Mouse (Mus musculus): ENCODE measurements around the gene Svs3a.
"Not testable (repeated sequence)": the region's sequence is repeated elsewhere in the genome, so short reads cannot be mapped to it uniquely, and the experiment has no call there.

The Svs3a gene

DNA sequence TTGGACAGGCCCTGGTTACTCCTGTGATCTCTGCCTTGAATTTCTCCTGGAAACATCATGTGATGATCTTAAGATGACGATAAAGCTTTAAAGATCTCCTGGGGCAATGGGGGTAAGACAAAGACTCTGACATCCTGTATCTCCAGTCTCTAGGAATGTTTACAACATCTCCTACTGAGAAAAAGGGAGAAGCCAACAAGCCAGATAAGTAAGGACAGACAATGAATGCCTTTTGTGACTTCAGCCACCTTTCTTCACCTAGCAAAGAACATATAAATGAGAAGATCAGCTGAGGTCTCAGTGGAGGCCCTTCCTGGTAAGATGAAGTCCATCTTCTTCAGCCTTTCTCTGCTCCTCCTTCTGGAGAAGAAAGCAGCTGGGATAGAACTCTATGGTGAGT lies at the start of gene Svs3a:
Gene Svs3a (plus strand): TSS at position 301 of the 400 bp plus-strand sequence.
- DNase-seq (ENCODE audit: low spot score in 2 of 2): not testable (repeated sequence)

DNA sequence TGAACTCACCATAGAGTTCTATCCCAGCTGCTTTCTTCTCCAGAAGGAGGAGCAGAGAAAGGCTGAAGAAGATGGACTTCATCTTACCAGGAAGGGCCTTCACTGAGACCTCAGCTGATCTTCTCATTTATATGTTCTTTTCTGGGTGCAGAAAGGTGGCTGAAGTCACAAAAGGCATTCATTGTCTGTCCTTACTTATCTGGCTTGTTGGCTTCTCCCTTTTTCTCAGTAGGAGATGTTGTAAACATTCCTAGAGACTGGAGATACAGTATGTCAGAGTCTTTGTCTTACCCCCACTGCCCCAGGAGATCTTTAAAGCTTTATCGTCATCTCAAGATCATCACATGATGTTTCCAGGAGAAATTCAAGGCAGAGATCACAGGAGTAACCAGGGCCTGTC lies 32.5 kb upstream of the Svs3a start, which contains the start of gene Svs3b:
Gene Svs3b (minus strand): TSS at position 101 of the 400 bp plus-strand sequence.
- DNase-seq (ENCODE audit: low spot score in 2 of 2): not testable (repeated sequence)

DNA sequence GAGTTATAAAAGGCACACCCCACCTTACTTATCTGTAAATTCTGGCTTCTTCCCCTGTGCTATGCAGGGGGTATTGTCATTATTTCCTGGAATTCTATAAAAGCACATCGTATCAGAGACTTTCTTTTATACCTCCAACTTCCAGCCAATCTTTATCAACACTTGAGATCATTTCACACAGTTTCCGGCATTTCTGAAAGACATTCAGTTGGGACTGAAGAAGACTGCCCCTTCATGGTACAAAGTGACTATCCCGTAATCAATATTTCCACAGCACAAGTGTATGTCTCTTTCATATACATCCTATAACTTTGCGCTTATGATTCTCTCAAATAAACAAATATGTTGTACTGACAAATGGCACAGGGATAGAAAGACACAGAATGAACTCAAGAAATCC lies 10.7 kb upstream of the Svs3a start, which contains the start of gene Svs4:
Gene Svs4 (minus strand): TSS at position 101 of the 400 bp plus-strand sequence.
- no peak for DNase-seq (ENCODE audit: low spot score in 2 of 2)

DNA sequence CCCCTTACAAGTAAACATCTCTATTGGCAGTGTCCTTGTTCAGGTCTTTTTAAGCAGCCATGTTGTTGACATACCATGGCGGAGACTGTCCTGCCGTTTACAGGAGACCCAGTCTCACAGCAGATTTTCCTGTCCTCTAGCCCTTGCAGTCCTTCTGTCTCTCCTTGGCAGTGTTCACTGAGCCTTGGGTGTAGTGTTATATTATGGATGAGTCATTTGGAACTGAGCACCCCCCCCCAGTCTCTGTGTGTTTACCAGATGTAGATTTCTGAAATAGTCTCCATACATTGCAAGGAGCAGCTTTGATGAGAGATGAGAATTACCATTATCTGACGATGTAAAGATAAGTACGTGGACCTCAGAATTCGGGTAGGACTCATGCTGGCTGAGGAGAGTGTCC lies 23.5 kb downstream of the Svs3a start:
- no peak for DNase-seq (ENCODE audit: low spot score in 2 of 2)

DNA sequence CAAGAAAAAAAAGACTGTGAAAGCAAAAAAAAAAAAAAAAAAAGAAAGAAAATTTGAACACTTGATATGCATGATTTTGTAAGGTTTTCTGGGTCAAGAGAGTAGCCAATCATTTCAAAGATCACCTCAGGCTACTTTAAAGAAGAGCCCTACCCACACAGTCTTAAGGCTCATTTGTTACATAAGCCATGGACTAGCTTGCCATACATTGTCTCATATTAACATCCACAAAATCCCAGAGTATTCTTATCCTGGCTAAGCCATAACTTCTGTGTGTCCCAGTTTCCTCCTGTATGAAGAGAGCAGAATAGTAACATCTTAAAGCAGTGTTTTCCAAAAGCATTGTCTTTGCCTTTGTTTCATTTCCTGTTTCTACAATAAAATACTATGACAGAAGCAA lies 26.4 kb downstream of the Svs3a start:
- not testable (repeated sequence) for DNase-seq (ENCODE audit: low spot score in 2 of 2)

DNA sequence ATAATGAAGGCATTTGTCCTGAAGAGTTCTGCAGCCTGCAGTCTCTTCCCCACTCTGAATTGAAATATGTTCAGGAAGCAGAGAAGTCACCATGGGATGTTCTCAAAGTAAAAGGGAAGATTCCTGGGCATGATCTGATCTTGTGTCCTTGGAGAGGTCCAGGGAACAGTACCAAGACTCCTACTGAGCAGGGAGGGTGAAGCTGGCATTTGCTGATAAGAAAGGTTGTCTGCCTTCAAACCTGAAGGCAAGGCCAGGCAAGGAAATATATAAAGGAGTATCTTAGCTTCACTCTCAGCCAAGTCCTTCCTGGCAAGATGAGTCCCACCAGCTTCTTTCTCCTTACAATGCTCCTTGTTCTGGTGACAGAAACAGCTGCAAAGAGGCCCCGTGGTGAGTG lies 27.4 kb downstream of the Svs3a start, which contains the start of gene Svs6:
Gene Svs6 (plus strand): TSS at position 301 of the 400 bp plus-strand sequence.
- DNase-seq (ENCODE audit: low spot score in 2 of 2): not testable (repeated sequence)

DNA sequence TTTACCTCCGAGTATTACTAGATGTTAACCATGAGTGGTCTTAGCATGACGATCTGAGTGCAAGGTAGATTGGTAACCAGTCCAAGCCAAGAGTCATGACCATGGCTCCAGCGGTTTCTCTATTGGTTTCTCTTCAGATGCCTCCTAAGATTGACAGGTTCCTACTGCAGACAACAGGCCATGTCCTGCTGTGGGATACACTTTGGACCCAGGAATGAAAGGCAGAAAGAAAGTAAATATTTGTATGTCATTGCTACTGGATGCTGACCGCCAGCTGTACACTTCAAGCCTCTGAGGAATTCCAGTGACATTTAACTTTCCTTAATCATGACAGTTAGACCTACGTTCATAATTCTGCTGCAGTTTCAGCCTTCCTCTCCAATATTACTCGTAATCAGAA lies 31.9 kb downstream of the Svs3a start:
- no peak for DNase-seq (ENCODE audit: low spot score in 2 of 2)

DNA sequence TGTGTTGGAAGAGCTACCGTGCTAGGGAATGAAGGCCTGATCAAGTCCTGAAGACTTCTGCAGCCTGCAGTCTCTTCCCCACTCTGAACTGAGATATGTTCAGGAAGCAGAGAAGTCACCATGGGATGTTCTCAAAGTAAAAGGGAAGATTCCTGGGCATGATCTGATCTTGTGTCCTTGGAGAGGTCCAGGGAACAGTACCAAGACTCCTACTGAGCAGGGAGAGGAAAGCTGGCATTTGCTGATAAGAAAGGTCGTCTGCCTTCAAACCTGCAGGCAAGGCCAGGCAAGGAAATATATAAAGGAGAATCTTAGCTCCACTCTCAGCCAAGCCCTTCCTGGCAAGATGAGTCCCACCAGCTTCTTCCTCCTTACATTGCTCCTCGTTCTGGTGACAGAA lies 43.4 kb downstream of the Svs3a start, which contains the start of gene Svs5:
Gene Svs5 (plus strand): TSS at position 301 of the 400 bp plus-strand sequence.
- not testable (repeated sequence) for DNase-seq (ENCODE audit: low spot score in 2 of 2)
